Comparison of ENCODE assay signal across 9 mouse cellular contexts in genomic region chr4:62515490-62515889, GRCm38 (mm10). TPM values are rescaled to one million over a fixed set of nuclear protein-coding genes. Genes with fewer than 3 reads are reported as not detected.
DNase-seq lines count a peak whose midpoint lies in the region; ATAC-seq and TF ChIP-seq lines count a peak whose summit lies in the region.
"Had no signal": no experiment of that assay in that cellular context is flagged by ENCODE, and none has a peak within 500 bp of the region (broad histone marks: within the 10 kb centered on the region; RNA-seq: fewer than 3 reads in every experiment).

No protein-coding gene starts in this region.

- H3K27me3 ChIP-seq in forebrain, embryonic 11.5 days (ENCODE audit: control insufficient read depth, insufficient read depth, low read length): no peaks in the 10 kb centered on the region
- no peaks in the 10 kb centered on the region for H3K27me3 ChIP-seq in forebrain, embryonic 12.5 days
- H3K27me3 ChIP-seq in megakaryocyte, embryonic 14.5 days (replicated peaks): no peaks in the 10 kb centered on the region
- H3K27me3 ChIP-seq in heart, postnatal 0 days (ENCODE audit: control insufficient read depth, insufficient read depth, low read length): no peaks in the 10 kb centered on the region
- H3K27me3 ChIP-seq: CH12.LX had no signal

- H3K4me2 ChIP-seq in forebrain, embryonic 11.5 days (ENCODE audit: low read depth, low read length, severe bottlenecking): no peak overlapping the region
- no peak overlapping the region for H3K4me2 ChIP-seq in forebrain, embryonic 12.5 days
- 0 out of 2 replicates have a peak overlapping the region, but pooled peaks have one; percentile 22 for H3K4me2 ChIP-seq in heart, postnatal 0 days (ENCODE audit: low read depth, low read length)

- no peak overlapping the region for H3K27ac ChIP-seq in forebrain, embryonic 11.5 days (ENCODE audit: low read depth, low read length)
- H3K27ac ChIP-seq in forebrain, embryonic 12.5 days: no peak overlapping the region
- H3K27ac ChIP-seq in heart, postnatal 0 days (ENCODE audit: low read depth): peak overlapping the region; percentile 77

- DNase-seq in forebrain, embryonic 11.5 days (ENCODE audit: low spot score): no peak
- DNase-seq in heart, postnatal 0 days (ENCODE audit: low spot score): no peak
- peak; percentile 38 to 69 for DNase-seq in spleen, postnatal 4 days (ENCODE audit: low spot score in 2 of 2)
- DNase-seq in left cerebral cortex, postnatal 36 days (ENCODE audit: low spot score in 2 of 2): no peak
- DNase-seq in left cerebral cortex, adult 18-20 months (ENCODE audit: low spot score in 2 of 2): no peak

- peak overlapping the region; percentile 5; the same call in 1 of the 2 replicates for H3K4me3 ChIP-seq in forebrain, embryonic 11.5 days (ENCODE audit: low read depth, low read length)
- no peak overlapping the region for H3K4me3 ChIP-seq in forebrain, embryonic 12.5 days (replicated peaks)
- peak overlapping the region; percentile 74 for H3K4me3 ChIP-seq in megakaryocyte, embryonic 14.5 days (replicated peaks)
- no peak overlapping the region for H3K4me3 ChIP-seq in heart, postnatal 0 days (ENCODE audit: low read depth, low read length)

- peak overlapping the region; percentile 16; the same call in 1 of the 2 replicates for H3K9ac ChIP-seq in forebrain, embryonic 11.5 days (ENCODE audit: low read length)
- no peak overlapping the region for H3K9ac ChIP-seq in forebrain, embryonic 12.5 days
- H3K9ac ChIP-seq in heart, postnatal 0 days (replicated peaks; ENCODE audit: low read depth, low read length): no peak overlapping the region; the same call in 1 of the 2 replicates

- no peak for ATAC-seq in forebrain, embryonic 11.5 days (replicated peaks; ENCODE audit: low FRiP score)
- ATAC-seq in forebrain, embryonic 12.5 days (ENCODE audit: low FRiP score): no peak
- no peak for ATAC-seq in megakaryocyte, adult 5-6 weeks (ENCODE audit: poor library complexity, severe bottlenecking)
- ATAC-seq in heart, postnatal 0 days (ENCODE audit: insufficient read depth, low read depth): no peak

- TF ChIP-seq EP300 in heart, postnatal 0 days (IDR thresholded peaks at IDR 0.05; ENCODE audit: low read depth): no peak

- no peak for TF ChIP-seq CTCF in heart, postnatal 0 days (IDR thresholded peaks at IDR 0.05; ENCODE audit: low read depth)

- intact Hi-C loops in left cerebral cortex, postnatal 36 days (cut with DNase I): loop anchor here (5.0 kb wide), 1 partner anchor 58 kb away; no protein-coding TSS in a partner anchor

- 86% methylated on average over 3 of the region's 3 CpGs for WGBS in forebrain, embryonic 11.5 days
- WGBS in forebrain, embryonic 12.5 days: 91% methylated on average over 3 of the region's 3 CpGs
- 47% methylated on average over 3 of the region's 3 CpGs for WGBS in heart, postnatal 0 days

- H3K36me3 ChIP-seq in forebrain, embryonic 11.5 days (ENCODE audit: control insufficient read depth, insufficient read depth, low read length): peaks cover 2% of the 10 kb centered on the region; the same call in 1 of the 2 replicates
- peaks cover 33% of the 10 kb centered on the region for H3K36me3 ChIP-seq in forebrain, embryonic 12.5 days (replicated peaks)
- peaks cover 37% of the 10 kb centered on the region for H3K36me3 ChIP-seq in megakaryocyte, embryonic 14.5 days (replicated peaks; ENCODE audit: low read length)
- peaks cover 36% of the 10 kb centered on the region for H3K36me3 ChIP-seq in heart, postnatal 0 days (replicated peaks; ENCODE audit: control insufficient read depth, insufficient read depth, low read length)

- no peaks in the 10 kb centered on the region for H3K9me3 ChIP-seq in forebrain, embryonic 11.5 days (ENCODE audit: control insufficient read depth, low read length)
- H3K9me3 ChIP-seq in forebrain, embryonic 12.5 days: no peaks in the 10 kb centered on the region
- H3K9me3 ChIP-seq in megakaryocyte, embryonic 14.5 days: no peaks in the 10 kb centered on the region
- H3K9me3 ChIP-seq in heart, postnatal 0 days (replicated peaks; ENCODE audit: control insufficient read depth, low read length): no peaks in the 10 kb centered on the region

- H3K4me1 ChIP-seq in forebrain, embryonic 11.5 days (replicated peaks; ENCODE audit: control insufficient read depth, insufficient read depth, low read length): peaks cover 10% of the 10 kb centered on the region
- peaks cover 25% of the 10 kb centered on the region for H3K4me1 ChIP-seq in forebrain, embryonic 12.5 days
- H3K4me1 ChIP-seq in megakaryocyte, embryonic 14.5 days: peaks cover 63% of the 10 kb centered on the region
- H3K4me1 ChIP-seq in heart, postnatal 0 days (ENCODE audit: control insufficient read depth, insufficient read depth): peaks cover 23% of the 10 kb centered on the region

RNA-seq across cellular contexts. Expression of gene Alad, which starts 4.2 kb away (rescaled TPM):
- polyA plus RNA-seq in forebrain, embryonic 11.5 days (2014; fragmentation: Nextera tagmentation; extraction: Ambion mirVana): 89.3 and 98.2 TPM in 2 replicates
- 67.5 and 74.1 TPM in 2 replicates for polyA plus RNA-seq in forebrain, embryonic 12.5 days (2016; fragmentation: Nextera tagmentation; extraction: Ambion mirVana)
- polyA plus RNA-seq in megakaryocyte, embryonic 14.5 days (2012; ENCODE audit: insufficient read depth, low replicate concordance): 28.3 and 75.7 TPM in 2 replicates
- total RNA-seq in megakaryocyte, adult 5-6 weeks (2015): 12.5 and 16.9 TPM in 2 replicates
- 5.1 and 9.2 TPM in 2 replicates for total RNA-seq in megakaryocyte, adult 5-6 weeks (2017)
- 61.1 and 82.4 TPM in 2 replicates for total RNA-seq in heart, postnatal 0 days (2014; rRNA removed; ENCODE audit: low replicate concordance)
- polyA plus RNA-seq in heart, postnatal 0 days (2015; fragmentation: Nextera tagmentation; extraction: Ambion mirVana): 62.1 and 65.7 TPM in 2 replicates
- total RNA-seq in left cerebral cortex, postnatal 36 days (2021): 10 to 100 TPM; 28.0 to 28.4 TPM
- 10 to 100 TPM; 36.4 to 41.0 TPM for total RNA-seq in left cerebral cortex, adult 18-20 months (2021)

RNA-seq across cellular contexts. Expression of gene Pole3, which starts 9.4 kb away (rescaled TPM):
- polyA plus RNA-seq in forebrain, embryonic 11.5 days (2014; fragmentation: Nextera tagmentation; extraction: Ambion mirVana): 132 and 135 TPM in 2 replicates
- 113 and 115 TPM in 2 replicates for polyA plus RNA-seq in forebrain, embryonic 12.5 days (2016; fragmentation: Nextera tagmentation; extraction: Ambion mirVana)
- polyA plus RNA-seq in megakaryocyte, embryonic 14.5 days (2012; ENCODE audit: insufficient read depth, low replicate concordance): 4.7 and 21.6 TPM in 2 replicates
- 22.8 and 22.9 TPM in 2 replicates for total RNA-seq in megakaryocyte, adult 5-6 weeks (2015)
- total RNA-seq in megakaryocyte, adult 5-6 weeks (2017): 28.6 and 38.4 TPM in 2 replicates
- total RNA-seq in heart, postnatal 0 days (2014; rRNA removed; ENCODE audit: low replicate concordance): 14.0 and 21.9 TPM in 2 replicates
- polyA plus RNA-seq in heart, postnatal 0 days (2015; fragmentation: Nextera tagmentation; extraction: Ambion mirVana): 29.1 and 31.4 TPM in 2 replicates
- 10 to 100 TPM; 22.5 to 23.1 TPM for total RNA-seq in left cerebral cortex, postnatal 36 days (2021)
- total RNA-seq in left cerebral cortex, adult 18-20 months (2021): 10 to 100 TPM; 23.4 to 23.9 TPM

RNA-seq across cellular contexts. Expression of gene 4933430I17Rik, which starts 9.7 kb away (rescaled TPM):
- 1.1 and 1.8 TPM in 2 replicates for polyA plus RNA-seq in forebrain, embryonic 11.5 days (2014; fragmentation: Nextera tagmentation; extraction: Ambion mirVana)
- 1.4 TPM in 2 replicates for polyA plus RNA-seq in forebrain, embryonic 12.5 days (2016; fragmentation: Nextera tagmentation; extraction: Ambion mirVana)
- polyA plus RNA-seq in megakaryocyte, embryonic 14.5 days (2012; ENCODE audit: insufficient read depth, low replicate concordance): not detected in 2 replicates
- 0.31 TPM in 1 of 2 replicates, not detected in the other for total RNA-seq in megakaryocyte, adult 5-6 weeks (2015)
- total RNA-seq in megakaryocyte, adult 5-6 weeks (2017): 0.26 TPM in 1 of 2 replicates, not detected in the other
- total RNA-seq in heart, postnatal 0 days (2014; rRNA removed; ENCODE audit: low replicate concordance): not detected in 2 replicates
- polyA plus RNA-seq in heart, postnatal 0 days (2015; fragmentation: Nextera tagmentation; extraction: Ambion mirVana): 0.16 and 0.25 TPM in 2 replicates
- total RNA-seq in left cerebral cortex, postnatal 36 days (2021): under 1 TPM; 0.29 to 0.47 TPM
- total RNA-seq in left cerebral cortex, adult 18-20 months (2021): under 1 TPM; 0.46 to 0.80 TPM

RNA-seq across cellular contexts. Expression of gene Hdhd3, which starts 12.2 kb away (rescaled TPM):
- polyA plus RNA-seq in forebrain, embryonic 11.5 days (2014; fragmentation: Nextera tagmentation; extraction: Ambion mirVana): 9.1 and 10.1 TPM in 2 replicates
- polyA plus RNA-seq in forebrain, embryonic 12.5 days (2016; fragmentation: Nextera tagmentation; extraction: Ambion mirVana): 7.7 and 9.5 TPM in 2 replicates
- 1.5 TPM in 1 of 2 replicates, not detected in the other for polyA plus RNA-seq in megakaryocyte, embryonic 14.5 days (2012; ENCODE audit: insufficient read depth, low replicate concordance)
- total RNA-seq in megakaryocyte, adult 5-6 weeks (2015): 0.14 TPM in 1 of 2 replicates, not detected in the other
- total RNA-seq in megakaryocyte, adult 5-6 weeks (2017): not detected in 2 replicates
- 2.0 and 17.8 TPM in 2 replicates for total RNA-seq in heart, postnatal 0 days (2014; rRNA removed; ENCODE audit: low replicate concordance)
- 9.2 and 9.7 TPM in 2 replicates for polyA plus RNA-seq in heart, postnatal 0 days (2015; fragmentation: Nextera tagmentation; extraction: Ambion mirVana)
- total RNA-seq in left cerebral cortex, postnatal 36 days (2021): 10 to 100 TPM in 1 of 2 experiments, 1 to 10 TPM in 1; 9.8 to 10.4 TPM
- 1 to 10 TPM; 8.9 to 9.0 TPM for total RNA-seq in left cerebral cortex, adult 18-20 months (2021)

RNA-seq across cellular contexts. Expression of gene Bspry, which starts 35.6 kb away (rescaled TPM):
- 0.96 and 0.98 TPM in 2 replicates for polyA plus RNA-seq in forebrain, embryonic 11.5 days (2014; fragmentation: Nextera tagmentation; extraction: Ambion mirVana)
- 0.92 and 1.3 TPM in 2 replicates for polyA plus RNA-seq in forebrain, embryonic 12.5 days (2016; fragmentation: Nextera tagmentation; extraction: Ambion mirVana)
- not detected in 2 replicates for polyA plus RNA-seq in megakaryocyte, embryonic 14.5 days (2012; ENCODE audit: insufficient read depth, low replicate concordance)
- 0.57 TPM in 1 of 2 replicates, not detected in the other for total RNA-seq in megakaryocyte, adult 5-6 weeks (2015)
- total RNA-seq in megakaryocyte, adult 5-6 weeks (2017): 0.08 and 0.18 TPM in 2 replicates
- 0.27 TPM in 1 of 2 replicates, not detected in the other for total RNA-seq in heart, postnatal 0 days (2014; rRNA removed; ENCODE audit: low replicate concordance)
- 0.15 and 0.19 TPM in 2 replicates for polyA plus RNA-seq in heart, postnatal 0 days (2015; fragmentation: Nextera tagmentation; extraction: Ambion mirVana)
- under 1 TPM; 0.27 to 0.54 TPM for total RNA-seq in left cerebral cortex, postnatal 36 days (2021)
- total RNA-seq in left cerebral cortex, adult 18-20 months (2021): under 1 TPM; 0.28 to 0.40 TPM

Comparison
In these comparisons a context has a peak if more than half of its experiments do, and no peak if none do; other contexts are left out.
1. H3K4me3 ChIP-seq: peak in forebrain, embryonic 11.5 days (single experiment) and megakaryocyte, embryonic 14.5 days (single experiment); none in forebrain, embryonic 12.5 days (single experiment) and heart, postnatal 0 days (single experiment).
2. DNase-seq: peak in spleen, postnatal 4 days (2 of 2); none in forebrain, embryonic 11.5 days (single experiment), heart, postnatal 0 days (single experiment), left cerebral cortex, postnatal 36 days (0 of 2) and left cerebral cortex, adult 18-20 months (0 of 2).